Mouse (Mus musculus) CH12.LX (cell line): ENCODE data around the gene Slc38a10.

ENCODE experiments used
- CTCF ChIP-seq, 2 experiments: IDR thresholded peaks in 1 of 2; conservative IDR thresholded peaks in 1 of 2; 2 replicates each; pipeline ENCODE4 v1.5.1; 2011 to 2012; ENCODE audit warnings: low read depth in 2 of 2, low read length in 2 of 2, improper control_type of control experiment in 1 of 2, inconsistent platforms in 1 of 2, mild to moderate bottlenecking in 1 of 2, moderate library complexity in 1 of 2
- ETS1 ChIP-seq: conservative IDR thresholded peaks from 2 replicates; pipeline ENCODE4 v1.6.1; 2012; ENCODE audit warnings: low read depth, mild to moderate bottlenecking, inconsistent platforms, low read length, improper control_type of control experiment, moderate library complexity
- HCFC1 ChIP-seq: IDR thresholded peaks from 2 replicates; pipeline ENCODE4 v1.6.1; 2012; ENCODE audit warnings: low read depth, mild to moderate bottlenecking, inconsistent platforms, low read length, improper control_type of control experiment
- POLR2AphosphoS2 ChIP-seq: IDR thresholded peaks from 2 replicates; pipeline ENCODE4 v1.6.1; 2011; ENCODE audit warnings: low read depth, low read length, improper control_type of control experiment
- SMC3 ChIP-seq: IDR thresholded peaks from 2 replicates; pipeline ENCODE4 v1.6.1; 2011; ENCODE audit warnings: low read depth, low read length, improper control_type of control experiment

DNA sequence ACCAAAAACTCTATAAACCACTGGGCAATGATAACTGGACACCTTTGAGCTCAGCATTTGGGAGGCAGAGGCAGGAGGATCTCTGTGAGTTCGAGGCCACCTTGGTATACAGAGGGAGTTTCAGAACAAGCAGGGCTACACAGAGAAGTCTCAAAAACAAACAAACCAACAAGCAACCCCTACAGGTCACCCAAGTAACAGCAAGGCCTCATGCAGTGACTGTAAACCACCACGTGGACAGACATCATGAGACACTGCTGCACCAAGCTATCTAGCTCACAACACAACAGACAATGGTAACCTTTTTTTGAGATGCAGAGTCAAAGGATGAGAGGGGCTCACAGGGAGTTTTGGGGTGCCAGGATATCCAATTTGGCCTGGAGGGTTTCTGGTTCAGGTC is 24.3 kb downstream of the Slc38a10 start:
- TF ChIP-seq HCFC1 = no peak
- no peak for TF ChIP-seq POLR2AphosphoS2
- TF ChIP-seq ETS1 = no peak
- TF ChIP-seq CTCF (conservative IDR thresholded peaks at IDR 0.05 in 1 of 2, IDR thresholded peaks at IDR 0.05 in 1 of 2; ENCODE audit: low read depth in 2 of 2, low read length in 2 of 2) = no peak; a peak in 1 of 4 replicates
- TF ChIP-seq SMC3 = no peak
